ENCODE assay signal across 11 mouse cellular contexts in genomic region chr7:117566115-117566514, GRCm38 (mm10).
DNase-seq lines count a peak whose midpoint lies in the region; ATAC-seq and TF ChIP-seq lines count a peak whose summit lies in the region.
"Had no signal": no experiment of that assay in that cellular context is flagged by ENCODE, and none has a peak within 500 bp of the region (broad histone marks: within the 10 kb centered on the region; RNA-seq: fewer than 3 reads in every experiment).

No protein-coding gene starts in this region.

- dilution Hi-C loops in CH12.LX (cut with MboI; ENCODE audit: extremely low pct_ligation_motif_present, extremely low pct_unique_long_range_greater_than_20kb, low sequenced_read_pairs), result no loop called here

- peak; percentile 58 for TF ChIP-seq CTCF in liver, postnatal 0 days (IDR thresholded peaks at IDR 0.05; ENCODE audit: low read depth)
- peak; percentile 28 to 79; a peak in 2 of 4 replicates for TF ChIP-seq CTCF in CH12.LX (conservative IDR thresholded peaks at IDR 0.05 in 1 of 2, IDR thresholded peaks at IDR 0.05 in 1 of 2; ENCODE audit: low read depth in 2 of 2, low read length in 2 of 2)

- no peak for DNase-seq in forebrain, embryonic 10.5 days (ENCODE audit: extremely low spot score, low spot score)
- DNase-seq in liver, postnatal 0 days, result no peak
- peak; percentile 59 for DNase-seq in CH12.LX (ENCODE audit: extremely low read depth)
- DNase-seq in kidney, adult 9 months, result no peak
- no peak for DNase-seq in heart, adult 8-10 months (ENCODE audit: low spot score)
- DNase-seq: cerebellum, adult 11-12 months; heart, adult 11 months had no signal

- no peak overlapping the region for H3K4me3 ChIP-seq in forebrain, embryonic 13.5 days
- no peak overlapping the region for H3K4me3 ChIP-seq in forebrain, embryonic 10.5 days
- no peak overlapping the region for H3K4me3 ChIP-seq in liver, postnatal 0 days (ENCODE audit: low read depth, low read length)
- no peak overlapping the region for H3K4me3 ChIP-seq in liver, embryonic 12.5 days
- H3K4me3 ChIP-seq in CH12.LX (replicated peaks in 1 of 3; ENCODE audit: low read depth in 2 of 3, low read length in 2 of 3, poor library complexity in 1 of 3), result no peak overlapping the region
- H3K4me3 ChIP-seq: embryonic facial prominence, embryonic 15.5 days had no signal

- WGBS in forebrain, embryonic 13.5 days, result 70% methylated on average over 2 of the region's 2 CpGs
- 72% methylated on average over 2 of the region's 2 CpGs for WGBS in forebrain, embryonic 10.5 days
- 71% methylated on average over 2 of the region's 2 CpGs for WGBS in liver, postnatal 0 days (ENCODE audit: insufficient replicate concordance)
- WGBS in liver, embryonic 12.5 days (ENCODE audit: insufficient replicate concordance), result 55% methylated on average over 2 of the region's 2 CpGs

- no peak for TF ChIP-seq EP300 in liver, postnatal 0 days (IDR thresholded peaks at IDR 0.05; ENCODE audit: low read depth)
- TF ChIP-seq EP300 in CH12.LX (IDR thresholded peaks at IDR 0.05; ENCODE audit: low read length), result no peak

- no peak overlapping the region for H3K4me2 ChIP-seq in forebrain, embryonic 13.5 days
- no peak overlapping the region for H3K4me2 ChIP-seq in liver, postnatal 0 days (ENCODE audit: low read depth, low read length)
- H3K4me2 ChIP-seq in liver, embryonic 12.5 days, result no peak overlapping the region
- H3K4me2 ChIP-seq in CH12.LX (ENCODE audit: insufficient read depth, low read depth, poor library complexity, severe bottlenecking), result no peak overlapping the region
- H3K4me2 ChIP-seq: embryonic facial prominence, embryonic 15.5 days had no signal

- no peak overlapping the region for H3K9ac ChIP-seq in forebrain, embryonic 13.5 days
- H3K9ac ChIP-seq in liver, postnatal 0 days (replicated peaks), result no peak overlapping the region
- no peak overlapping the region for H3K9ac ChIP-seq in liver, embryonic 12.5 days
- H3K9ac ChIP-seq in CH12.LX (ENCODE audit: insufficient read depth, low read depth), result no peak overlapping the region
- H3K9ac ChIP-seq: embryonic facial prominence, embryonic 15.5 days had no signal

- no peaks in the 10 kb centered on the region for H3K79me2 ChIP-seq in CH12.LX (replicated peaks; ENCODE audit: control insufficient read depth, extremely low read depth, insufficient read depth, poor library complexity, severe bottlenecking)

- peak; percentile 77 for TF ChIP-seq RAD21 in CH12.LX (IDR thresholded peaks at IDR 0.05; ENCODE audit: low read depth, low read length)

- H3K9me3 ChIP-seq in forebrain, embryonic 13.5 days (replicated peaks), result no peaks in the 10 kb centered on the region
- H3K9me3 ChIP-seq in forebrain, embryonic 10.5 days, result no peaks in the 10 kb centered on the region
- H3K9me3 ChIP-seq in liver, postnatal 0 days (ENCODE audit: low read length), result no peaks in the 10 kb centered on the region
- H3K9me3 ChIP-seq in liver, embryonic 12.5 days (replicated peaks), result no peaks in the 10 kb centered on the region
- H3K9me3 ChIP-seq in CH12.LX (replicated peaks; ENCODE audit: low read length), result no peaks in the 10 kb centered on the region
- H3K9me3 ChIP-seq: embryonic facial prominence, embryonic 15.5 days had no signal

- in situ Hi-C loops in CH12.LX (cut with MboI; ENCODE audit: low pct_ligation_motif_present, low pct_unique_long_range_greater_than_20kb, low sequenced_read_pairs), result loop anchor here (10.0 kb wide), 1 partner anchor 319 kb away; no protein-coding TSS in a partner anchor

- no peaks in the 10 kb centered on the region; the same call in 1 of the 2 replicates for H3K36me3 ChIP-seq in forebrain, embryonic 13.5 days (ENCODE audit: poor library complexity, severe bottlenecking)
- H3K36me3 ChIP-seq in forebrain, embryonic 10.5 days (replicated peaks), result peaks cover 11% of the 10 kb centered on the region; the same call in 1 of the 2 replicates
- no peaks in the 10 kb centered on the region for H3K36me3 ChIP-seq in liver, postnatal 0 days (replicated peaks; ENCODE audit: insufficient read depth, low read length)
- no peaks in the 10 kb centered on the region for H3K36me3 ChIP-seq in liver, embryonic 12.5 days
- H3K36me3 ChIP-seq in CH12.LX (replicated peaks in 1 of 2; ENCODE audit: control insufficient read depth in 1 of 2, insufficient read depth in 1 of 2, low read length in 1 of 2), result no peaks in the 10 kb centered on the region
- H3K36me3 ChIP-seq: embryonic facial prominence, embryonic 15.5 days had no signal

- H3K27ac ChIP-seq in forebrain, embryonic 13.5 days, result no peak overlapping the region
- H3K27ac ChIP-seq in forebrain, embryonic 10.5 days, result no peak overlapping the region
- no peak overlapping the region for H3K27ac ChIP-seq in liver, postnatal 0 days (ENCODE audit: low read depth)
- H3K27ac ChIP-seq in liver, embryonic 12.5 days, result no peak overlapping the region
- no peak overlapping the region for H3K27ac ChIP-seq in CH12.LX (ENCODE audit: insufficient read depth, low read depth)
- H3K27ac ChIP-seq: embryonic facial prominence, embryonic 15.5 days had no signal

- ATAC-seq in forebrain, embryonic 13.5 days, result peak; percentile 43; the same call in 1 of the 2 replicates
- ATAC-seq in liver, postnatal 0 days, result no peak
- ATAC-seq in liver, embryonic 12.5 days, result no peak
- ATAC-seq in megakaryocyte progenitor cell, adult 5-6 weeks (replicated peaks; ENCODE audit: poor library complexity), result peak; percentile 58

- no peak for TF ChIP-seq POLR2A in CH12.LX (IDR thresholded peaks at IDR 0.05; ENCODE audit: low read depth, low read length)

- peaks cover 22% of the 10 kb centered on the region for H3K4me1 ChIP-seq in forebrain, embryonic 13.5 days
- 0 out of 2 replicates have a peak, but pooled peaks cover under 1% of the 10 kb centered on the region for H3K4me1 ChIP-seq in forebrain, embryonic 10.5 days
- no peaks in the 10 kb centered on the region for H3K4me1 ChIP-seq in liver, postnatal 0 days (ENCODE audit: insufficient read depth)
- H3K4me1 ChIP-seq in liver, embryonic 12.5 days, result no peaks in the 10 kb centered on the region
- H3K4me1 ChIP-seq in CH12.LX (ENCODE audit: control insufficient read depth in 1 of 2, insufficient read depth in 2 of 2), result peaks cover 16 to 48% of the 10 kb centered on the region in 2 experiments
- H3K4me1 ChIP-seq: embryonic facial prominence, embryonic 15.5 days had no signal

- H3K27me3 ChIP-seq in forebrain, embryonic 13.5 days, result no peaks in the 10 kb centered on the region
- no peaks in the 10 kb centered on the region for H3K27me3 ChIP-seq in forebrain, embryonic 10.5 days (ENCODE audit: poor library complexity, severe bottlenecking)
- H3K27me3 ChIP-seq in liver, postnatal 0 days (ENCODE audit: insufficient read depth, low read length), result no peaks in the 10 kb centered on the region
- no peaks in the 10 kb centered on the region for H3K27me3 ChIP-seq in liver, embryonic 12.5 days (replicated peaks)
- H3K27me3 ChIP-seq in CH12.LX (replicated peaks), result no peaks in the 10 kb centered on the region
- H3K27me3 ChIP-seq: embryonic facial prominence, embryonic 15.5 days had no signal

TF ChIP-seq in CH12.LX, 34 proteins besides CTCF, POLR2A, EP300 and RAD21:
- TF ChIP-seq TCF12 (IDR thresholded peaks at IDR 0.05; ENCODE audit: low read depth, low read length) (no peak), SMC3 (IDR thresholded peaks at IDR 0.05; ENCODE audit: low read depth, low read length) (peak; percentile 87), ZC3H11A (IDR thresholded peaks at IDR 0.05; ENCODE audit: low read depth, low read length) (0 out of 2 replicates have a peak, but pooled peaks have one; percentile 47)
TF ChIP-seq in CH12.LX: peak in this region for 2.

Comparison
In these comparisons a context has a peak if more than half of its experiments do, and no peak if none do; other contexts are left out.
1. ATAC-seq: peak in forebrain, embryonic 13.5 days (single experiment) and megakaryocyte progenitor cell, adult 5-6 weeks (single experiment); none in liver, postnatal 0 days (single experiment) and liver, embryonic 12.5 days (single experiment).